Mouse (Mus musculus): Measurements from ENCODE around the gene Espnl. TPM values are rescaled to one million over a fixed set of nuclear protein-coding genes. Genes with fewer than 3 reads are reported as not detected.
A peak's percentile ranks its signal among the peaks of the same experiment; 100 is the strongest.

Espnl gene
- polyA plus RNA-seq, 1 experiment: not detected

DNA sequence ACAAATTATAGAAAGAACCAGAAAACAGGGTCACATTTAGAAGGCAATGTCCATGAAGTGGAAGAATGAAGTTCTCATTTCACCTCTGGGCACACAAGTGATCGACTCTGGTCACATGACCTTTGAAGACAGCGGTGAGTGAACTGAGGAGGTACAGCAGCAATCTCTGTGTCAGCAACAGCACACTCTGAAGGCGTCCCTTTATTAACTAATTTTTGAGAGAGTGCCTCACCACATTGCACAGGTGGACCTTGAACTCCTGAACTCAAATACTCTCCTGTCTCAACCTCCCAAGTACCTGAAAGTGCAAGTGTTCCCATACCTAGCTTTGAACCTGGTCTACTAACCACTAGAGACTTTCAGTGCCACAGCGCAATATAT lies 59.2 kb downstream of the Espnl start:
- 95% methylated on average over 4 of the region's 4 CpGs for WGBS
- Histone ChIP-seq H3K27ac (ENCODE audit: insufficient read depth, low read depth, low read length) (no peak overlapping the region), H3K4me3 (ENCODE audit: insufficient read depth, low read depth, low read length) (no peak overlapping the region), H3K4me1 (ENCODE audit: control insufficient read depth, insufficient read depth, low read length) (peaks cover 4% of the 10 kb centered on the region)
- TF ChIP-seq POLR2A (IDR thresholded peaks at IDR 0.05; ENCODE audit: insufficient read depth, low read depth, low read length): no peak
- TF ChIP-seq CTCF (IDR thresholded peaks at IDR 0.05; ENCODE audit: insufficient read depth, low read depth, low read length): no peak

DNA sequence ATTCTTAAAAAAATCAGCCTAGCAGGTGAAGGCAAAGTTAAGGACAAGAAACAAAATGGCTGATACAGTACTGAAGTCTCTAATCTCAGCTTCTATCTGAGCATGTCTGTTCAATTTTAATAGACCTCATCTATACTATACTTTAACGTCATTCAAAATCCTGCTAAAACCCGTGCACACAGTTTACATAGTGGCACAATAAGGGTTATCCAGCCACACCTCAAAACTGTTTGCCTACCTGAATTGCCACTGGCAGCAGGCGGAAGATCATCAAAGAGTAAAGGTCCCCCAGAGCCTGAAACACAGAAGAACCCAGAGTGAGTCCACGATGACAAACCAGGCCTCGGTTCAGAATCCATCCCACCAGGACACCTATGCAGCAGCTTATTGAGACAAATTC lies 68.5 kb downstream of the Espnl start:
- TF ChIP-seq CTCF (IDR thresholded peaks at IDR 0.05; ENCODE audit: insufficient read depth, low read depth, low read length) (no peak), POLR2A (IDR thresholded peaks at IDR 0.05; ENCODE audit: insufficient read depth, low read depth, low read length) (no peak)
- H3K4me1 ChIP-seq (ENCODE audit: control insufficient read depth, insufficient read depth, low read length): peaks cover 2% of the 10 kb centered on the region
- no peak overlapping the region for H3K4me3 ChIP-seq (ENCODE audit: insufficient read depth, low read depth, low read length)
- H3K27ac ChIP-seq (ENCODE audit: insufficient read depth, low read depth, low read length): no peak overlapping the region
- WGBS: 96% methylated on average over 5 of the region's 5 CpGs

DNA sequence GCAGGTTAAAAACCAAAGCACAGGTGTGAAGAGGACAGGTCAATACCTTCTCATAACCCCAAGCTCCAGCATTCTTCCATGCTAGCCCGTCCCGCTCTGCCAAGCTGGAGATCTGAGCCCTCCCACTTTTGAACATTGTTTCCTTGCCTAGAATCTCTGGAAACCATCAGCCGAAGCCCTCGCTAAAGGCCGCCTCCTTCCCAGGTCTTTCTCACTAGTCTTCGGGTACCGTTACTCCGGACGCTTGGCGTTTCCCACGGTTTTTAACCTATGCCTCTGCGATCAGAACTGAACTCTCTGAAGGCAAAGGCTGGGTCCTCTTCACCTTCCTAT lies 76.0 kb downstream of the Espnl start:
- Histone ChIP-seq H3K27ac (ENCODE audit: insufficient read depth, low read depth, low read length) (0 out of 2 replicates have a peak overlapping the region, but pooled peaks have one; percentile 66), H3K4me3 (ENCODE audit: insufficient read depth, low read depth, low read length) (peak overlapping the region; percentile 95), H3K4me1 (ENCODE audit: control insufficient read depth, insufficient read depth, low read length) (peaks cover 2% of the 10 kb centered on the region)
- under 1% methylated on average over 12 of the region's 12 CpGs for WGBS
- no peak for TF ChIP-seq POLR2A (IDR thresholded peaks at IDR 0.05; ENCODE audit: insufficient read depth, low read depth, low read length)
- TF ChIP-seq CTCF (IDR thresholded peaks at IDR 0.05; ENCODE audit: insufficient read depth, low read depth, low read length): no peak

Other genes with a start within 250 kb of the Espnl start
- not detected in 2 replicates for gene Rbm44, start 177.0 kb upstream of the Espnl start, polyA plus RNA-seq (2012; ENCODE audit: insufficient read depth, insufficient read length, low replicate concordance, missing spikeins)
- gene Ramp1, start 142.3 kb upstream of the Espnl start, polyA plus RNA-seq (2012; ENCODE audit: insufficient read depth, insufficient read length, low replicate concordance, missing spikeins): not detected in 2 replicates
- gene Ube2f, start 71.8 kb upstream of the Espnl start, polyA plus RNA-seq (2012; ENCODE audit: insufficient read depth, insufficient read length, low replicate concordance, missing spikeins): not detected in 2 replicates
- not detected in 2 replicates for gene Scly, start 23.7 kb upstream of the Espnl start, polyA plus RNA-seq (2012; ENCODE audit: insufficient read depth, insufficient read length, low replicate concordance, missing spikeins)
- gene Klhl30, start 28.9 kb downstream of the Espnl start, polyA plus RNA-seq (2012; ENCODE audit: insufficient read depth, insufficient read length, low replicate concordance, missing spikeins): not detected in 2 replicates
- not detected in 2 replicates for gene Erfe, start 44.4 kb downstream of the Espnl start, polyA plus RNA-seq (2012; ENCODE audit: insufficient read depth, insufficient read length, low replicate concordance, missing spikeins)
- gene Ilkap, start 76.7 kb downstream of the Espnl start, polyA plus RNA-seq (2012; ENCODE audit: insufficient read depth, insufficient read length, low replicate concordance, missing spikeins): not detected in 2 replicates
- not detected in 2 replicates for gene Hes6, start 92.0 kb downstream of the Espnl start, polyA plus RNA-seq (2012; ENCODE audit: insufficient read depth, insufficient read length, low replicate concordance, missing spikeins)
- not detected in 2 replicates for gene Per2, start 137.2 kb downstream of the Espnl start, polyA plus RNA-seq (2012; ENCODE audit: insufficient read depth, insufficient read length, low replicate concordance, missing spikeins)
- gene Traf3ip1, start 172.6 kb downstream of the Espnl start, polyA plus RNA-seq (2012; ENCODE audit: insufficient read depth, insufficient read length, low replicate concordance, missing spikeins): not detected in 2 replicates
- gene Asb1, start 218.5 kb downstream of the Espnl start, polyA plus RNA-seq (2012; ENCODE audit: insufficient read depth, insufficient read length, low replicate concordance, missing spikeins): not detected in 2 replicates